Mouse (Mus musculus): ENCODE results near the gene Rbm34. TPM values are rescaled to one million over a fixed set of nuclear protein-coding genes. Genes with fewer than 3 reads are reported as not detected.

Gene Rbm34
- total RNA-seq, 2 experiments from 2014 or later = 4.7 to 4.8 TPM

- no peak for TF ChIP-seq CTCF (IDR thresholded peaks at IDR 0.05)
- no peak for DNase-seq
- Histone ChIP-seq H3K4me3 (no peak overlapping the region), H3K27ac (no peak overlapping the region)
- intact Hi-C loops (cut with DNase I) = no loop called here
Observed at GRCm38 (mm10) chr8:126949527-126949926, 21.3 kb downstream of the Rbm34 start.

- H3K27ac ChIP-seq = peak overlapping the region; percentile 95
- no peak for TF ChIP-seq CTCF (IDR thresholded peaks at IDR 0.05)
- no peak for DNase-seq
- H3K4me3 ChIP-seq = peak overlapping the region; percentile 93
- intact Hi-C loops (cut with DNase I) = no loop called here
Observed at GRCm38 (mm10) chr8:126946444-126946843, 24.4 kb downstream of the Rbm34 start.

- no peak for TF ChIP-seq CTCF (IDR thresholded peaks at IDR 0.05)
- Histone ChIP-seq H3K4me3 (peak within 1 kb of the TSS; percentile 93), H3K27ac (peak within 1 kb of the TSS; percentile 95)
- intact Hi-C loops (cut with DNase I) = no loop called here
- DNase-seq = peak; percentile 99
Observed at GRCm38 (mm10) chr8:126945730-126946163, 25.1 kb downstream of the Rbm34 start, which contains the start of gene Tomm20. TSS of gene Tomm20 (minus strand) at chr8:126945844.

- Histone ChIP-seq H3K27ac (peak overlapping the region; percentile 95), H3K4me3 (peak overlapping the region; percentile 93)
- intact Hi-C loops (cut with DNase I) = no loop called here
- no peak for TF ChIP-seq CTCF (IDR thresholded peaks at IDR 0.05)
- DNase-seq = peak; percentile 31
Observed at GRCm38 (mm10) chr8:126944781-126945691, 25.8 kb downstream of the Rbm34 start.

- Histone ChIP-seq H3K27ac (peak overlapping the region; percentile 31), H3K4me3 (peak overlapping the region; percentile 93)
- DNase-seq = no peak
- intact Hi-C loops (cut with DNase I) = no loop called here
- TF ChIP-seq CTCF (IDR thresholded peaks at IDR 0.05) = no peak
Observed at GRCm38 (mm10) chr8:126943565-126943964, 27.3 kb downstream of the Rbm34 start.

- intact Hi-C loops (cut with DNase I) = no loop called here
- no peak for TF ChIP-seq CTCF (IDR thresholded peaks at IDR 0.05)
- H3K4me3 ChIP-seq = no peak overlapping the region
- DNase-seq = no peak
- no peak overlapping the region; the same call in 1 of the 2 replicates for H3K27ac ChIP-seq
Observed at GRCm38 (mm10) chr8:126937337-126937736, 33.5 kb downstream of the Rbm34 start.

- intact Hi-C loops (cut with DNase I) = no loop called here
- peak overlapping the region; percentile 13; the same call in 1 of the 2 replicates for H3K27ac ChIP-seq
- DNase-seq = no peak
Observed at GRCm38 (mm10) chr8:126935932-126936331, 34.9 kb downstream of the Rbm34 start.

GRCm38 (mm10) chr8:126935387-126935786 is 35.5 kb downstream of the Rbm34 start:
- Histone ChIP-seq H3K4me3 (no peak overlapping the region), H3K27ac (peak overlapping the region; percentile 13; the same call in 1 of the 2 replicates)
- TF ChIP-seq CTCF (IDR thresholded peaks at IDR 0.05) = no peak
- DNase-seq = no peak
- intact Hi-C loops (cut with DNase I) = no loop called here

More at GRCm38 (mm10) chr8:126935932-126936331, 34.9 kb downstream of the Rbm34 start:
- peak; percentile 73 for TF ChIP-seq CTCF (IDR thresholded peaks at IDR 0.05)
- H3K4me3 ChIP-seq = no peak overlapping the region

GRCm38 (mm10) chr8:126932656-126933055 is 38.2 kb downstream of the Rbm34 start:
- no peak for TF ChIP-seq CTCF (IDR thresholded peaks at IDR 0.05)
- peak overlapping the region; percentile 53 for H3K27ac ChIP-seq
- no peak overlapping the region for H3K4me3 ChIP-seq
- intact Hi-C loops (cut with DNase I) = no loop called here
- no peak for DNase-seq

- no peak for DNase-seq
- peak overlapping the region; percentile 53 for H3K27ac ChIP-seq
- intact Hi-C loops (cut with DNase I) = no loop called here
- no peak for TF ChIP-seq CTCF (IDR thresholded peaks at IDR 0.05)
- H3K4me3 ChIP-seq = no peak overlapping the region
Observed at GRCm38 (mm10) chr8:126932249-126932648, 38.6 kb downstream of the Rbm34 start.

GRCm38 (mm10) chr8:126931720-126932119 is 39.2 kb downstream of the Rbm34 start:
- Histone ChIP-seq H3K27ac (peak overlapping the region; percentile 53), H3K4me3 (no peak overlapping the region)
- intact Hi-C loops (cut with DNase I) = no loop called here
- DNase-seq = no peak
- TF ChIP-seq CTCF (IDR thresholded peaks at IDR 0.05) = peak; percentile 38

- peak; percentile 93 for TF ChIP-seq CTCF (IDR thresholded peaks at IDR 0.05)
- intact Hi-C loops (cut with DNase I) = loop anchor here (1.0 kb wide), 1 partner anchor 46 kb away; no protein-coding TSS in a partner anchor
- Histone ChIP-seq H3K27ac (peak overlapping the region; percentile 55), H3K4me3 (no peak overlapping the region)
- peak; percentile 65 for DNase-seq
Observed at GRCm38 (mm10) chr8:126929607-126930161, 41.2 kb downstream of the Rbm34 start.

Measured in gastrocnemius, adult 2 months (tissue).